Mouse (Mus musculus): ENCODE results near the gene Mvk. TPM values are rescaled to one million over a fixed set of nuclear protein-coding genes. Genes with fewer than 3 reads are reported as not detected.

Gene Mvk
- polyA plus RNA-seq, 1 experiment from 2014 or later, result 53.0 TPM

- no peaks in the 10 kb centered on the region for H3K9me3 ChIP-seq (replicated peaks; ENCODE audit: control insufficient read depth, low read length)
- H3K4me1 ChIP-seq (ENCODE audit: control insufficient read depth, insufficient read depth, low read length), result no peaks in the 10 kb centered on the region
- no peak overlapping the region for H3K9ac ChIP-seq (replicated peaks; ENCODE audit: low read length)
- H3K4me3 ChIP-seq (ENCODE audit: low read depth, low read length), result no peak overlapping the region
- WGBS, result 71% methylated on average over 16 of the region's 16 CpGs
- H3K4me2 ChIP-seq (ENCODE audit: low read depth, low read length), result no peak overlapping the region
- ATAC-seq (replicated peaks; ENCODE audit: insufficient number of reproducible peaks, low FRiP score, low TSS enrichment, low read depth) (no peak), DNase-seq (ENCODE audit: low spot score) (no peak)
- H3K36me3 ChIP-seq (replicated peaks; ENCODE audit: control insufficient read depth, insufficient read depth, low read depth, low read length), result peaks cover 30% of the 10 kb centered on the region
- H3K27me3 ChIP-seq (ENCODE audit: control insufficient read depth, insufficient read depth, low read length), result no peaks in the 10 kb centered on the region
- no peak overlapping the region for H3K27ac ChIP-seq (replicated peaks; ENCODE audit: low read depth, low read length)
Measured at GRCm38 (mm10) chr5:114413067-114413735, 30.9 kb upstream of the Mvk start.

GRCm38 (mm10) chr5:114415606-114416005 lies 28.5 kb upstream of the Mvk start:
- H3K9ac ChIP-seq (replicated peaks; ENCODE audit: low read length), result no peak overlapping the region
- ATAC-seq (replicated peaks; ENCODE audit: insufficient number of reproducible peaks, low FRiP score, low TSS enrichment, low read depth), result no peak
- H3K27me3 ChIP-seq (ENCODE audit: control insufficient read depth, insufficient read depth, low read length), result no peaks in the 10 kb centered on the region
- WGBS, result 97% methylated on average over 5 of the region's 5 CpGs
- no peak overlapping the region for H3K4me3 ChIP-seq (ENCODE audit: low read depth, low read length)
- no peak for DNase-seq (ENCODE audit: low spot score)
- no peak overlapping the region for H3K27ac ChIP-seq (replicated peaks; ENCODE audit: low read depth, low read length)
- H3K9me3 ChIP-seq (replicated peaks; ENCODE audit: control insufficient read depth, low read length), result no peaks in the 10 kb centered on the region
- H3K36me3 ChIP-seq (replicated peaks; ENCODE audit: control insufficient read depth, insufficient read depth, low read depth, low read length), result peaks cover 23% of the 10 kb centered on the region
- no peaks in the 10 kb centered on the region for H3K4me1 ChIP-seq (ENCODE audit: control insufficient read depth, insufficient read depth, low read length)
- no peak overlapping the region for H3K4me2 ChIP-seq (ENCODE audit: low read depth, low read length)

DNA sequence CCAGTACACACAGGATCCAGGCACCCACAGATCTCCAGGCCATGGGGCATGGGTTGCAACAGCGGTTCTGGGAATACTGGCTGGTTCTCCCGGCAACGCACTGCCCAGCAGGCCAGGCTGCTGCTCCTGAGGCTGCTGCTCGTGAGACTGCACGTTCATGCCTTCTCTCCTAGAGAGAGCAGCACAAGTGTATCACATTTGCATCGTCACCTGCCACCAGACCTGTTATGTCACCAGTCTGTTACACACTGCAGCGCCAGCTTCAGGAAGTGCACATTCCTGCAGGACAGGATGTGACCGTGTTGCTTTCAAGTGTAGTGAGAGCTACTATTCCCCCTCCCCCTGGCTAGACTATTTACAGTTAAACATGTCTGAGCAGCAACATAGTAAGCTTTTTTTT lies 27.2 kb upstream of the Mvk start:
- no peak for ATAC-seq (replicated peaks; ENCODE audit: insufficient number of reproducible peaks, low FRiP score, low TSS enrichment, low read depth)
- Histone ChIP-seq H3K4me2 (ENCODE audit: low read depth, low read length) (no peak overlapping the region), H3K4me3 (ENCODE audit: low read depth, low read length) (no peak overlapping the region), H3K9ac (replicated peaks; ENCODE audit: low read length) (no peak overlapping the region), H3K27me3 (ENCODE audit: control insufficient read depth, insufficient read depth, low read length) (no peaks in the 10 kb centered on the region), H3K9me3 (replicated peaks; ENCODE audit: control insufficient read depth, low read length) (no peaks in the 10 kb centered on the region), H3K4me1 (ENCODE audit: control insufficient read depth, insufficient read depth, low read length) (no peaks in the 10 kb centered on the region), H3K36me3 (replicated peaks; ENCODE audit: control insufficient read depth, insufficient read depth, low read depth, low read length) (peaks cover 18% of the 10 kb centered on the region), H3K27ac (replicated peaks; ENCODE audit: low read depth, low read length) (no peak overlapping the region)
- WGBS, result 87% methylated on average over 8 of the region's 8 CpGs
- DNase-seq (ENCODE audit: low spot score), result no peak

GRCm38 (mm10) chr5:114418541-114418940 lies 25.5 kb upstream of the Mvk start:
- Histone ChIP-seq H3K9me3 (replicated peaks; ENCODE audit: control insufficient read depth, low read length) (no peaks in the 10 kb centered on the region), H3K27ac (replicated peaks; ENCODE audit: low read depth, low read length) (no peak overlapping the region), H3K9ac (replicated peaks; ENCODE audit: low read length) (no peak overlapping the region), H3K4me2 (ENCODE audit: low read depth, low read length) (no peak overlapping the region), H3K27me3 (ENCODE audit: control insufficient read depth, insufficient read depth, low read length) (no peaks in the 10 kb centered on the region), H3K4me3 (ENCODE audit: low read depth, low read length) (no peak overlapping the region), H3K4me1 (ENCODE audit: control insufficient read depth, insufficient read depth, low read length) (no peaks in the 10 kb centered on the region), H3K36me3 (replicated peaks; ENCODE audit: control insufficient read depth, insufficient read depth, low read depth, low read length) (peaks cover 18% of the 10 kb centered on the region)
- WGBS, result 79% methylated on average over 8 of the region's 8 CpGs
- peak; percentile 38 for DNase-seq (ENCODE audit: low spot score)
- ATAC-seq (replicated peaks; ENCODE audit: insufficient number of reproducible peaks, low FRiP score, low TSS enrichment, low read depth), result peak; percentile 32; the same call in 1 of the 2 replicates

- H3K4me3 ChIP-seq (ENCODE audit: low read depth, low read length), result no peak overlapping the region
- no peaks in the 10 kb centered on the region for H3K27me3 ChIP-seq (ENCODE audit: control insufficient read depth, insufficient read depth, low read length)
- H3K9ac ChIP-seq (replicated peaks; ENCODE audit: low read length), result no peak overlapping the region
- DNase-seq (ENCODE audit: low spot score) (no peak), ATAC-seq (replicated peaks; ENCODE audit: insufficient number of reproducible peaks, low FRiP score, low TSS enrichment, low read depth) (no peak)
- H3K27ac ChIP-seq (replicated peaks; ENCODE audit: low read depth, low read length), result no peak overlapping the region
- WGBS, result 74% methylated on average over 11 of the region's 11 CpGs
- peaks cover 10% of the 10 kb centered on the region for H3K36me3 ChIP-seq (replicated peaks; ENCODE audit: control insufficient read depth, insufficient read depth, low read depth, low read length)
- no peak overlapping the region for H3K4me2 ChIP-seq (ENCODE audit: low read depth, low read length)
- no peaks in the 10 kb centered on the region for H3K9me3 ChIP-seq (replicated peaks; ENCODE audit: control insufficient read depth, low read length)
- no peaks in the 10 kb centered on the region for H3K4me1 ChIP-seq (ENCODE audit: control insufficient read depth, insufficient read depth, low read length)
Measured at GRCm38 (mm10) chr5:114421561-114422298, 22.3 kb upstream of the Mvk start.

DNA sequence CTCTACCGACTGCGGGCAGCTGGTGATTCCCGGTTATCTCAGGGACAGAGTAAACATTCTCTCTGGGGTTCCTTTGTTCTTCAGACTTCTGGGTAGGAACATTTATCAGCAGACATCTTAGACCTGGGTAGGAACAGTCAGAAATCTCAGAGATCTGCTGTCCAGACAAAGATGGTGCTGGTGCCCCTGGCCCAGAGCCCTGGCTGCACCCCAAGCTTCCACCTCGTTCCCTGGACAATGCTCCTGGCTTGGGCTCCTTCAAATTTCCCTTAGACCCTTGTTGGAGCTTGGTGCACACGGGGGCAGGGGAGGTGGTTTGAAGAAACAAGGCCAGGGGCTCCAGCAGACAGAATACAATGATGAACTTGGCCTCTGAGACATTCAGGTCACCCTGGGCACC lies 21.5 kb upstream of the Mvk start:
- no peaks in the 10 kb centered on the region for H3K27me3 ChIP-seq (ENCODE audit: control insufficient read depth, insufficient read depth, low read length)

GRCm38 (mm10) chr5:114423961-114424360 lies 20.1 kb upstream of the Mvk start:
- Histone ChIP-seq H3K4me1 (ENCODE audit: control insufficient read depth, insufficient read depth, low read length) (no peaks in the 10 kb centered on the region), H3K4me2 (ENCODE audit: low read depth, low read length) (no peak overlapping the region), H3K27ac (replicated peaks; ENCODE audit: low read depth, low read length) (no peak overlapping the region), H3K9ac (replicated peaks; ENCODE audit: low read length) (no peak overlapping the region), H3K36me3 (replicated peaks; ENCODE audit: control insufficient read depth, insufficient read depth, low read depth, low read length) (peaks cover 3% of the 10 kb centered on the region), H3K9me3 (replicated peaks; ENCODE audit: control insufficient read depth, low read length) (no peaks in the 10 kb centered on the region), H3K4me3 (ENCODE audit: low read depth, low read length) (no peak overlapping the region), H3K27me3 (ENCODE audit: control insufficient read depth, insufficient read depth, low read length) (no peaks in the 10 kb centered on the region)
- whole genome bisulfite sequencing, result 83% methylated on average over 5 of the region's 5 CpGs
- DNase-seq (ENCODE audit: low spot score) (no peak), ATAC-seq (replicated peaks; ENCODE audit: insufficient number of reproducible peaks, low FRiP score, low TSS enrichment, low read depth) (no peak)

More for the DNA sequence above, 21.5 kb upstream of the Mvk start:
- Histone ChIP-seq H3K4me1 (ENCODE audit: control insufficient read depth, insufficient read depth, low read length) (no peaks in the 10 kb centered on the region), H3K4me3 (ENCODE audit: low read depth, low read length) (no peak overlapping the region), H3K4me2 (ENCODE audit: low read depth, low read length) (no peak overlapping the region), H3K36me3 (replicated peaks; ENCODE audit: control insufficient read depth, insufficient read depth, low read depth, low read length) (peaks cover 6% of the 10 kb centered on the region), H3K9me3 (replicated peaks; ENCODE audit: control insufficient read depth, low read length) (no peaks in the 10 kb centered on the region), H3K9ac (replicated peaks; ENCODE audit: low read length) (no peak overlapping the region; the same call in 1 of the 2 replicates), H3K27ac (replicated peaks; ENCODE audit: low read depth, low read length) (no peak overlapping the region)
- no peak for ATAC-seq (replicated peaks; ENCODE audit: insufficient number of reproducible peaks, low FRiP score, low TSS enrichment, low read depth)
- DNase-seq (ENCODE audit: low spot score), result no peak
- WGBS, result 69% methylated on average over 5 of the region's 5 CpGs

DNA sequence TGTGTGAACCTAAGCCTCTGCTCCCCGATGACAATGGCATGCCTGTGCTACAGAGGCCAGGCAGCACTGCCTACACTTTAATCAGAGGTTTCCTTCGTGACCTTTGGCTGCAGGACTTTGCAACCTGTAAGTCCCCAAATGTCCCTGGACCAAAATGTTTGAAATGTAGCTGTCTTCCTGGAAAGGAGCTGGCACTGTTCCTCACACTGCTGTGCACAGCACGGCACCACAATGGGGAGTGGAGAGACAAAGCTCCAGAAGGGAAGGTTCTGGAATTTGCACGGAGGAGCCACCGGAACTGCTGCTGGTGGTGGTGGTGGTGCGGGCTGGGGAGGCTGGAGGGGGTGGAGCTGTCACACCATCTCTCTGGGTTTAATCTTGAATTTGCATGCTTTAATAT lies 17.3 kb upstream of the Mvk start:
- H3K36me3 ChIP-seq (replicated peaks; ENCODE audit: control insufficient read depth, insufficient read depth, low read depth, low read length), result no peaks in the 10 kb centered on the region
- H3K4me1 ChIP-seq (ENCODE audit: control insufficient read depth, insufficient read depth, low read length), result no peaks in the 10 kb centered on the region
- no peaks in the 10 kb centered on the region for H3K9me3 ChIP-seq (replicated peaks; ENCODE audit: control insufficient read depth, low read length)
- 77% methylated on average over 6 of the region's 6 CpGs for WGBS
- H3K27me3 ChIP-seq (ENCODE audit: control insufficient read depth, insufficient read depth, low read length), result no peaks in the 10 kb centered on the region
- no peak overlapping the region for H3K27ac ChIP-seq (replicated peaks; ENCODE audit: low read depth, low read length)
- DNase-seq (ENCODE audit: low spot score) (no peak), ATAC-seq (replicated peaks; ENCODE audit: insufficient number of reproducible peaks, low FRiP score, low TSS enrichment, low read depth) (no peak)
- no peak overlapping the region for H3K4me3 ChIP-seq (ENCODE audit: low read depth, low read length)
- no peak overlapping the region for H3K9ac ChIP-seq (replicated peaks; ENCODE audit: low read length)
- H3K4me2 ChIP-seq (ENCODE audit: low read depth, low read length), result no peak overlapping the region

Measured in embryonic facial prominence, embryonic 11.5 days (tissue).